Mouse (Mus musculus) limb, embryonic 14.5 days (tissue): ENCODE results near the gene Kif2c. TPM values are rescaled to one million over a fixed set of nuclear protein-coding genes. Genes with fewer than 3 reads are reported as not detected.

Experiments used
- ATAC-seq: fragments of 200-750 bp; cut with Nextera tagmentation; 2 replicates; pipeline ENCODE4 v1.8.0; 2017; ENCODE audit warnings: low read depth, moderate number of reproducible peaks, moderate TSS enrichment; ENCODE audit not compliant: low FRiP score
- DNase-seq: peaks from one replicate; pipeline ENCODE4 v3.0.0-alpha.2; 2015; ENCODE audit warnings: low spot score
- H3K27ac ChIP-seq: fragments of 300-500 bp; sonication (generic); replicated peaks from 2 replicates; pipeline ENCODE4 v1.5.1; 2014; ENCODE audit warnings: low read depth, mild to moderate bottlenecking, low read length, moderate library complexity, mixed read lengths
- H3K27me3 ChIP-seq: fragments of 300-500 bp; sonication (generic); 2 replicates; pipeline ENCODE4 v1.6.1; 2014; ENCODE audit warnings: low read length, mixed read lengths; ENCODE audit not compliant: control insufficient read depth, insufficient read depth
- H3K36me3 ChIP-seq: fragments of 300-500 bp; sonication (generic); 2 replicates; pipeline ENCODE4 v1.6.1; 2014; ENCODE audit warnings: mild to moderate bottlenecking, low read length, moderate library complexity, mixed read lengths; ENCODE audit not compliant: control insufficient read depth, insufficient read depth
- H3K4me1 ChIP-seq: fragments of 300-500 bp; sonication (generic); 2 replicates; pipeline ENCODE4 v1.6.1; 2014; ENCODE audit warnings: antibody characterized with exemption, low read length, mixed read lengths; ENCODE audit not compliant: control insufficient read depth, insufficient read depth
- H3K4me2 ChIP-seq: fragments of 300-500 bp; sonication (generic); replicated peaks from 2 replicates; pipeline ENCODE4 v1.6.1; 2014; ENCODE audit warnings: low read depth, mild to moderate bottlenecking, low read length, moderate library complexity; ENCODE audit not compliant: severe bottlenecking
- H3K4me3 ChIP-seq: fragments of 300-500 bp; sonication (generic); replicated peaks from 2 replicates; pipeline ENCODE4 v1.5.1; 2014; ENCODE audit warnings: low read length
- H3K9ac ChIP-seq: fragments of 300-500 bp; sonication (generic); 2 replicates; pipeline ENCODE4 v1.6.1; 2014; ENCODE audit warnings: mild to moderate bottlenecking, low read depth, low read length, moderate library complexity; ENCODE audit not compliant: severe bottlenecking
- H3K9me3 ChIP-seq: fragments of 300-500 bp; sonication (generic); 2 replicates; pipeline ENCODE4 v1.6.1; 2016; ENCODE audit warnings: low read length; ENCODE audit not compliant: control insufficient read depth
- POLR2A ChIP-seq: fragments of 200-500 bp; IDR thresholded peaks from 2 replicates; pipeline ENCODE4 v1.8.0; 2012; ENCODE audit warnings: inconsistent platforms, mild to moderate bottlenecking, moderate library complexity, borderline replicate concordance; ENCODE audit not compliant: insufficient read depth, insufficient read length; ENCODE audit errors: extremely low read depth
- WGBS: fragments of 180-500 bp; shearing (Covaris S2); extraction: QIAGEN DNeasy Blood & Tissue Kit; methylation state at CpG from one replicate; pipeline ENCODE4 v1.1.7; 2014; 5-methylcytosine and 5-hydroxymethylcytosine counted together
- polyA plus RNA-seq, 2 experiments: library from polyadenylated mRNA; depleted of rRNA in 1 of 2; stranded (reverse) in 1 of 2; unstranded in 1 of 2; fragments of >200 nt; fragmentation: Nextera tagmentation in 1 of 2; extraction: Ambion mirVana in 1 of 2; gene quantifications; 2 replicates each; pipeline versions ENCODE4 v1.2.1 to v1.2.3; 2012 to 2014

Kif2c gene
- polyA plus RNA-seq, 2 experiments: 36.9 to 43.3 TPM

DNA sequence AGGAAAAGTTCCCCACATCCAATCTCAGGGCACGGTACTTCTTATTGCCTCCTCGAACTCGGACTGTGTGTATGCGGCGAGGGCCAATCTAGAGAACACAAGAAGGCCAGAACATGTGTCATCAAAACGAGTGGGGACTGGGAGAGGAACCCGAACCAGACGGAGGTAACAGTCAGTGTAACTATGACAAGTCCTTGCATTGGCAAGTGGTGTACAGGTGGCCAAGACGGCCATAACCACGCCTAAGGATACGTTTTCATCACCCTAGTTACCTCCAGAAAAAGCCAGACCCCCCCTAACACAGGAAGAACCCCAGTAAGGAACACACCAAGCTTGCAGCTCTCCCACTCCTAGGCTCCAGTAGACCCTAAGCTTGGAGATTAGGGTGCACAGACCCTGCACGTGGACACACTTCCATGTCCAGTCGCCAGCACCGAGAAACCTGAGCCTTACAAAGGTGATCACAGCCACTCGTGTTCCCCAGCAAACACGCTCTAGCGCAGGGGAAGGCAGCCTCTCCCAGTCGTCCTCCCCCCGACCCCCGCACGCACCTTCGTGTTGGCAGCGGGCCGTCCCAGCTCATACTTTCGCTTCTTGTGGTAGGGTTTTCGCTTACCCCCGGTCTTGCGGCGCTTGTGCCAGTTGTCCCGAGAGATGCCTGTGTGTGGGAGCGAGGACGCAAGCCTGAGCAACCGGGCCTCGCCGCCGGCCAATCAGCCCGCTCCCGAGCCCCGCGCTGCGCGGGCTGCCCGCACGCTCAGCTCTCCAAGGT, 27.2 kb downstream of the Kif2c start:
- peak overlapping the region; percentile 98 for H3K9ac ChIP-seq
- H3K4me3 ChIP-seq: peak overlapping the region; percentile 99
- H3K27me3 ChIP-seq: no peaks in the 10 kb centered on the region
- no peaks in the 10 kb centered on the region for H3K9me3 ChIP-seq
- peaks cover 55% of the 10 kb centered on the region for H3K36me3 ChIP-seq
- H3K27ac ChIP-seq: peak overlapping the region; percentile 96
- H3K4me2 ChIP-seq: peak overlapping the region; percentile 93
- 0 out of 2 replicates have a peak, but pooled peaks cover 4% of the 10 kb centered on the region for H3K4me1 ChIP-seq
- DNase-seq (no peak), ATAC-seq (no peak)
- no peak for TF ChIP-seq POLR2A
- 1% methylated on average over 41 of the region's 44 CpGs for WGBS

DNA sequence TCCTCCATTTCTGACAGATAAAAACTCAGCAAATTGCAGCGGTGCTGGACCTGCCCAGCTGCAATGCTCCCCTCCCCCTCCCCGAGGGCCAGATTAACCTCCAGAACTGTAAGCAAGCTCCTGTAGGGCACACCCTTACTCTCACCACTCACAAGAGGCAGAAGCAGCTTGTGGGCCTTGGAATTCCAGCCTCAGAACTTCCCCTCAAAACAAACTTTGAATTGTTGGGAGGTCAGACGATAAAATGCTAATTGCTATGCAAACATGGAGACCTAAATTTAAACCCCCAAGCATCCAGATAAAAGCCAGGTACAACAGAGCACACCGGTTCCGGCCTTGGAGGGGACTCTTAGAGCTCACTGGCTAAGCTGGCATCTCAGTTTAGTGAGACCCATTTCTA, 29.7 kb downstream of the Kif2c start:
- Histone ChIP-seq H3K9me3 (no peaks in the 10 kb centered on the region), H3K4me2 (no peak overlapping the region), H3K27ac (no peak overlapping the region), H3K27me3 (no peaks in the 10 kb centered on the region), H3K9ac (no peak overlapping the region), H3K4me1 (0 out of 2 replicates have a peak, but pooled peaks cover 4% of the 10 kb centered on the region), H3K36me3 (peaks cover 63% of the 10 kb centered on the region), H3K4me3 (no peak overlapping the region)
- no peak for DNase-seq
- ATAC-seq: no peak
- no peak for TF ChIP-seq POLR2A
- WGBS: 79% methylated on average over 5 of the region's 5 CpGs

DNA sequence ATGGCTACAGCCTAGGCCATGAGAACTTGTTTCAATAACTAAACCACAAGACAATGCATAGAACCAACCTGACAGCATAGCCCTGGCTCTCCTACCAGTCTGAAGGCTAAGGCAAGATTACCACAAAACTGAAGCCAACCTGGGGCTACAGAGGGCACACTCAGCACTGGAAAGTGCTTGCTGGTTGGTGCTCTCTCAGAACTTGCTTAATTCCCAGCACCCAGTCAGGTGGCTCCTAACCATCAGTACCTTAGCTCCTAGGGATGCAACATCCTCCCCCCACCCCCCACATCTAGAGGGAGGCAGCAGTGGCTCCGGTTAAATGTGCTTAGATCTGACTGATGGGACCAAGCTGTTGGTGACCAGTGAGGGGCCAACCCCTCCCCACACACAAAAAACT, 31.0 kb downstream of the Kif2c start:
- no peak for DNase-seq
- no peak overlapping the region for H3K27ac ChIP-seq
- WGBS: 76% methylated on average over 1 of the region's 1 CpGs
- H3K27me3 ChIP-seq: no peaks in the 10 kb centered on the region
- H3K4me1 ChIP-seq: 0 out of 2 replicates have a peak, but pooled peaks cover 4% of the 10 kb centered on the region
- no peaks in the 10 kb centered on the region for H3K9me3 ChIP-seq
- H3K4me3 ChIP-seq: no peak overlapping the region
- peaks cover 63% of the 10 kb centered on the region for H3K36me3 ChIP-seq
- H3K4me2 ChIP-seq: no peak overlapping the region
- H3K9ac ChIP-seq: no peak overlapping the region
- no peak for ATAC-seq
- TF ChIP-seq POLR2A: no peak

DNA sequence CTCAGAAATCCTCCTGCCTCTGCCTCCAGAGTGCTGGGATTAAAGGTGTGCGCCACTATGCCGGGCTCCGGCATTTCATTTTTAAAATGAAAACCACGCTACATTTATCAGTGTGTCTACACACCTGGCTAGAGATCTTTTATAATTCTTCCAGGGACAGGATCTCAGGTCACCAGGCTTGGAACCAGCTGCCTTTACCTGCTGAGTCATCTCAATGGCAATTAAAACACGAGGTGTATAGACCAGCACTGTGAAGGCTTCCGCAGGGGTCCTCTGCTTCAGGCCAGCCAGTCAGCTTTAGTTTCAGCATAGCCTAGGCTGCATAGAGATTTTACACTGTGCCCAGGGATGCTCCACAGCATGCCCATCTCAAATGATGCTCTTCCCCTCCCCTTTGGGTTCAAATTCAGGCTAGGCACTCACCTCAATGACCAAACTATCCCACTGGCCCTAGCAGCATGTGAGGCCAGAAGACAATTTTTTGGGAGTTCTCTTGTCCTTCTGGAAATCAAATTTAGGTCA, 32.2 kb downstream of the Kif2c start:
- TF ChIP-seq POLR2A: no peak
- H3K4me1 ChIP-seq: 0 out of 2 replicates have a peak, but pooled peaks cover 4% of the 10 kb centered on the region
- WGBS: 85% methylated on average over 6 of the region's 6 CpGs
- no peak overlapping the region for H3K4me3 ChIP-seq
- DNase-seq: no peak
- H3K9me3 ChIP-seq: no peaks in the 10 kb centered on the region
- H3K27ac ChIP-seq: no peak overlapping the region
- H3K4me2 ChIP-seq: no peak overlapping the region
- H3K9ac ChIP-seq: no peak overlapping the region
- no peaks in the 10 kb centered on the region for H3K27me3 ChIP-seq
- peaks cover 63% of the 10 kb centered on the region for H3K36me3 ChIP-seq
- no peak for ATAC-seq

DNA sequence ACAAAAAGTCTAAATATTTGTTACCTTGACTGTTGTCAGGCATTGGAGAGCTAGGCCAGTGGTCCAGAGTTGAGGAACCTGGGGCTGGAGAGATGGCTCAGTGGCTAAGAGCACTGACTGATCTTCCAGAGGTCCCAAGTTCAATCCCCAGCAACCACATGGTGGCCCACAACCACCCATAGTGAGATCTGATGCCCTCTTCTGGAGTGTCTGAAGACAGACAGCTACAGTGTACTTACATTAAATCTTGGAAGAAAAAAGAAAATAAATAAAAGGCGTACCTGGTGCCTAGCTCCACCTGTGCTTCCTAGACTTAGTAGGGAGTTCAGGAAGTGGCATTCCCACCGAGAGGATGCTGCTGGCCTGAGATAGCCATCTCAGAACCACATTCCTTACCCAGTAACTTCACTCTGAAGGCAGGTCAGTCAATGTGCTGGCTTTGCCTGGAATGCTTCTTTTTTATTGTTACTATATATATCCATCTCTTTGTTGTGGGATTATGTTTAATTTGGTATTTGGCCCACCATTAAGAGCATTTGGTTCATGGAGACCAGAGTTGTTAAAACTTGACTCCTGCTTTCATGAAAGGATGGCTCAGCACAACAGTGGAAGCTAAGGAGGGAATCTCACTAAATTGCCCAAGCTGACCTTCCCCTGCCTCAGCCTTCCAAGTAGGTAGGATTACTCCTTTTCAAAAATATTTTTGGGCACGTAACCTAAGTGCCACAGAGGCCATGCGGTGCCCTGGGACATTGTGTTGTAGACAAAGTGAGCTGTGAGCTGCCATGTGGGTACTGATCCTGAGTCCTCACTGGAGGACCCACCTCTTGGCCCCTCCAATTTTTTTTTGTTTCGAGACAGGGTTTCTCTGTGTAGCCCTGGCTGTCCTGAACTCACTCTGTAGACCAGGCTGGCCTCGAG, 32.9 kb downstream of the Kif2c start:
- ATAC-seq: peak; percentile 20; the same call in 1 of the 2 replicates
- no peak for DNase-seq
- TF ChIP-seq POLR2A: no peak
- WGBS: 74% methylated on average over 6 of the region's 6 CpGs
- H3K27ac ChIP-seq: no peak overlapping the region
- H3K27me3 ChIP-seq: no peaks in the 10 kb centered on the region
- 0 out of 2 replicates have a peak, but pooled peaks cover 4% of the 10 kb centered on the region for H3K4me1 ChIP-seq
- peaks cover 56% of the 10 kb centered on the region for H3K36me3 ChIP-seq
- H3K4me2 ChIP-seq: no peak overlapping the region
- no peaks in the 10 kb centered on the region for H3K9me3 ChIP-seq
- H3K9ac ChIP-seq: no peak overlapping the region
- no peak overlapping the region for H3K4me3 ChIP-seq
